Mouse (Mus musculus): ENCODE data around the gene Nme4. TPM values are rescaled to one million over a fixed set of nuclear protein-coding genes. Genes with fewer than 3 reads are reported as not detected.
A peak's percentile ranks its signal among the peaks of the same experiment; 100 is the strongest.
"Not testable (repeated sequence)": the region's sequence is repeated elsewhere in the genome, so short reads cannot be mapped to it uniquely, and the experiment has no call there.

The Nme4 gene
- total and polyA plus RNA-seq, 3 experiments: 3.7 to 13.8 (median 4.4) TPM

- no peaks in the 10 kb centered on the region for H3K36me3 ChIP-seq (ENCODE audit: control insufficient read depth, insufficient read depth, low read length)
- H3K27ac ChIP-seq: no peak overlapping the region
- H3K79me2 ChIP-seq (replicated peaks; ENCODE audit: control insufficient read depth, insufficient read depth, low read length): no peaks in the 10 kb centered on the region
- no peak overlapping the region for H3K4me3 ChIP-seq
- WGBS: 79% methylated on average over 2 of the region's 3 CpGs
- peaks cover 4% of the 10 kb centered on the region; the same call in 1 of the 2 replicates for H3K27me3 ChIP-seq (ENCODE audit: control insufficient read depth, insufficient read depth, low read length)
- H3K4me1 ChIP-seq (ENCODE audit: control insufficient read depth, insufficient read depth, low read length): 0 out of 2 replicates have a peak, but pooled peaks cover 1% of the 10 kb centered on the region
- intact Hi-C loops (cut with DNase I): no loop called here
- no peak for DNase-seq
- no peak overlapping the region for H3K9ac ChIP-seq (ENCODE audit: low read depth, low read length)
- TF ChIP-seq POLR2A (IDR thresholded peaks at IDR 0.05; ENCODE audit: insufficient read depth, low read depth, low read length) (no peak), EP300 (IDR thresholded peaks at IDR 0.05; ENCODE audit: insufficient read depth, low read depth, low read length) (no peak), CTCF (IDR thresholded peaks at IDR 0.05) (no peak)
Observed at GRCm38 (mm10) chr17:26115956-26116487, 20.6 kb upstream of the Nme4 start.

DNA sequence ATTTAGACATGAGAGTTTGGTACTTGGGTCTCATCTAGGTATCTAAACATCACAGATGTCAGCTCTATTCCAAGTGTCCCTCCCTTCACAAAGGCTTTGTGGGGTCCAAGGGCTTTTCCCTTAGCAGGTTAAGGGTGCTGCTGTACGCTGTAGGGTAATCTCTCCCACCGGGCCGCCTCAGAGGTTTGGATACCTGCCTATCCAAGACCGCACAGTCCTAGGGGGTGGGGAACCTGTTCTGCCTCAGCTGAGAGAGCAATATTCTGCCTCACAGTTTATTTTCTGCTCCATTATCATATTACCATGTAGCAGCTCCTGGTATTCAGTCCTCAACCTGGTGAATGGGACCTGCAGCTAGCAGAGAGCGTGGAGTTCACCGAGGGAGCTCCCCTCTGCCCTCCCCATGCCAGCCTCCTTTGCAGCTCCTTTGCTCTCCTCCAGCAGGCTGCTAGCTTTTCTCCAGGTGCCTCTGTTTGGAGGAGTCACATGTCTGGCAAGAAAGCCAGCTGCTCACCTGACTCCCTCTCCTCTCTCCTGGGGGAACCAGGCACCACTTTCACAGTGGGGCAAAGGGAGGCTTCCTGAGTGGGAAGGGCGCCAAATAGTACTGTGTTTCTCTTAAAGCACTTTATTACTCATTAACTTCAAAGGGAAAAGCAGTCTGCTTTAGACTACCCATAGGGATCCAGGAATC is 19.9 kb upstream of the Nme4 start:
- H3K4me3 ChIP-seq: no peak overlapping the region
- H3K27ac ChIP-seq: no peak overlapping the region
- H3K79me2 ChIP-seq (replicated peaks; ENCODE audit: control insufficient read depth, insufficient read depth, low read length): no peaks in the 10 kb centered on the region
- no peak overlapping the region for H3K9ac ChIP-seq (ENCODE audit: low read depth, low read length)
- H3K27me3 ChIP-seq (ENCODE audit: control insufficient read depth, insufficient read depth, low read length): peaks cover 4% of the 10 kb centered on the region; the same call in 1 of the 2 replicates
- TF ChIP-seq EP300 (IDR thresholded peaks at IDR 0.05; ENCODE audit: insufficient read depth, low read depth, low read length) (no peak), CTCF (IDR thresholded peaks at IDR 0.05) (no peak), POLR2A (IDR thresholded peaks at IDR 0.05; ENCODE audit: insufficient read depth, low read depth, low read length) (no peak)
- WGBS: 75% methylated on average over 7 of the region's 7 CpGs
- no peak for DNase-seq
- H3K36me3 ChIP-seq (ENCODE audit: control insufficient read depth, insufficient read depth, low read length): no peaks in the 10 kb centered on the region
- 0 out of 2 replicates have a peak, but pooled peaks cover 1% of the 10 kb centered on the region for H3K4me1 ChIP-seq (ENCODE audit: control insufficient read depth, insufficient read depth, low read length)
- intact Hi-C loops (cut with DNase I): no loop called here

GRCm38 (mm10) chr17:26114461-26114860 is 19.1 kb upstream of the Nme4 start:
- H3K27me3 ChIP-seq (ENCODE audit: control insufficient read depth, insufficient read depth, low read length); DNase-seq; H3K9ac ChIP-seq (ENCODE audit: low read depth, low read length); intact Hi-C loops (cut with DNase I); H3K79me2 ChIP-seq (replicated peaks; ENCODE audit: control insufficient read depth, insufficient read depth, low read length); H3K27ac ChIP-seq; H3K4me1 ChIP-seq (ENCODE audit: control insufficient read depth, insufficient read depth, low read length); H3K4me3 ChIP-seq; H3K36me3 ChIP-seq (ENCODE audit: control insufficient read depth, insufficient read depth, low read length): not testable (repeated sequence)
- 65% methylated on average over 7 of the region's 7 CpGs for WGBS
- peak; percentile 32 for TF ChIP-seq CTCF (IDR thresholded peaks at IDR 0.05)

- Histone ChIP-seq H3K4me1 (ENCODE audit: control insufficient read depth, insufficient read depth, low read length) (no peaks in the 10 kb centered on the region), H3K4me3 (peak overlapping the region; percentile 65), H3K27ac (no peak overlapping the region), H3K36me3 (ENCODE audit: control insufficient read depth, insufficient read depth, low read length) (no peaks in the 10 kb centered on the region), H3K9ac (ENCODE audit: low read depth, low read length) (no peak overlapping the region), H3K27me3 (ENCODE audit: control insufficient read depth, insufficient read depth, low read length) (peaks cover 4% of the 10 kb centered on the region; the same call in 1 of the 2 replicates), H3K79me2 (replicated peaks; ENCODE audit: control insufficient read depth, insufficient read depth, low read length) (no peaks in the 10 kb centered on the region)
- intact Hi-C loops (cut with DNase I): no loop called here
- 16% methylated on average over 8 of the region's 8 CpGs for WGBS
- DNase-seq: no peak
- TF ChIP-seq CTCF (IDR thresholded peaks at IDR 0.05): no peak
- no peak for TF ChIP-seq POLR2A (IDR thresholded peaks at IDR 0.05; ENCODE audit: insufficient read depth, low read depth, low read length)
- TF ChIP-seq EP300 (IDR thresholded peaks at IDR 0.05; ENCODE audit: insufficient read depth, low read depth, low read length): no peak
Observed at GRCm38 (mm10) chr17:26114061-26114460, 18.7 kb upstream of the Nme4 start.

GRCm38 (mm10) chr17:26113181-26113948 is 18.0 kb upstream of the Nme4 start, which contains the start of gene Tmem8:
Gene Tmem8, plus strand, starts transcription at chr17:26113299.
- 2% methylated on average over 73 of the region's 75 CpGs for WGBS
- H3K36me3 ChIP-seq (ENCODE audit: control insufficient read depth, insufficient read depth, low read length): no peaks in the 10 kb centered on the region
- H3K4me3 ChIP-seq: peak within 1 kb of the TSS; percentile 65
- intact Hi-C loops (cut with DNase I): no loop called here
- H3K4me1 ChIP-seq (ENCODE audit: control insufficient read depth, insufficient read depth, low read length): no peaks in the 10 kb centered on the region
- H3K79me2 ChIP-seq (replicated peaks; ENCODE audit: control insufficient read depth, insufficient read depth, low read length): no peaks in the 10 kb centered on the region
- TF ChIP-seq POLR2A (IDR thresholded peaks at IDR 0.05; ENCODE audit: insufficient read depth, low read depth, low read length): no peak
- TF ChIP-seq EP300 (IDR thresholded peaks at IDR 0.05; ENCODE audit: insufficient read depth, low read depth, low read length): no peak
- peak; percentile 37 for TF ChIP-seq CTCF (IDR thresholded peaks at IDR 0.05)
- H3K9ac ChIP-seq (ENCODE audit: low read depth, low read length): peak within 1 kb of the TSS; percentile 74
- peaks cover 4% of the 10 kb centered on the region; the same call in 1 of the 2 replicates for H3K27me3 ChIP-seq (ENCODE audit: control insufficient read depth, insufficient read depth, low read length)
- H3K27ac ChIP-seq: no peak within 1 kb of the TSS; the same call in 1 of the 2 replicates
- peak; percentile 76 to 78 for DNase-seq
